Mouse (Mus musculus) lung, postnatal 36 days (tissue): ENCODE measurements around the gene Cldn4.
A peak's percentile ranks its signal among the peaks of the same experiment; 100 is the strongest.
"Not testable (repeated sequence)": the region's sequence is repeated elsewhere in the genome, so short reads cannot be mapped to it uniquely, and the experiment has no call there.

ENCODE experiments used
- DNase-seq: peaks from one replicate; pipeline ENCODE4 v3.0.0; 2022; ENCODE audit warnings: mixed read lengths

The Cldn4 gene

DNA sequence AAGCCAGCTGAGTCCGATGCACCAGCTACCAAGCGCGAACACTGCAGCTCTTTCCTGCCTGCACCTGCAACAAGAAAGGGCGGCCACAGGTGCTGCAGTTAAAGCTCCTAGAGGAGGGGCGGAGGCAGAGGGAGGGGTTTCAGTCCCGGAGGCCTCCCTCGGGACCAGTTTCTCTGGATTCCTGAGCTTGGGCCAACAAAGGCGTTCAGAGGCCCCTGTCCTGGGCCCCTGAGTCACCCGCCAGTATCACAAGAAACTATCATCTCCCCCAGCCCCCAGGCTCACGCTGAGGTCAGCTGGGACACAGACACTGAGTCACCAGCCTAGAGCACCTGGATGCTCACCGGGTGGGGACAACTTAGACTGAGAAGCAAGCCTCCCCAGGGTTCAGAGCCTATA, at the start of gene Cldn4:
Gene Cldn4, minus strand, starts transcription at position 78 of the 399 bp plus-strand sequence.
- peak; percentile 67 for DNase-seq

GRCm38 (mm10) chr5:134992566-134992965, 45.8 kb upstream of the Cldn4 start:
- peak; percentile 64 for DNase-seq

DNA sequence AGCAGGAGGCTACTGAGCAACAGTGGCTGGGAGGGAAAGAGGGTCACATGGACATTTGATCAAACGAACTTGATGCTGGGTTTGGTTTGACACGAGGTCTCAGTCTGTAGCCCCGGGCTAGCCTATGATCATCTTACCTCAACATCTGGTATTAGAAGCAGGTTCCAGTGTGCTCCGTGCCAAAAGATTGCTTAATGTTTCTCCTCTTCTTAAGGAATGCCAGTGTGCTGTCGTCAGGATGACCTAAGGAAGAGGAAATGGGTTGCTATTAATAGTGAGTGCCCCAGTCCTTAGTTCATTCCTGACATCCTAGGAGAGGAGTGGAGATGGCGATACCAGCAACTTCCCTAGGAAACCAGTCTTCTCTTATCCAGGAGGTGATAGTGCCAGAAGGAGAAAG, 43.0 kb upstream of the Cldn4 start:
- DNase-seq: peak; percentile 66

DNA sequence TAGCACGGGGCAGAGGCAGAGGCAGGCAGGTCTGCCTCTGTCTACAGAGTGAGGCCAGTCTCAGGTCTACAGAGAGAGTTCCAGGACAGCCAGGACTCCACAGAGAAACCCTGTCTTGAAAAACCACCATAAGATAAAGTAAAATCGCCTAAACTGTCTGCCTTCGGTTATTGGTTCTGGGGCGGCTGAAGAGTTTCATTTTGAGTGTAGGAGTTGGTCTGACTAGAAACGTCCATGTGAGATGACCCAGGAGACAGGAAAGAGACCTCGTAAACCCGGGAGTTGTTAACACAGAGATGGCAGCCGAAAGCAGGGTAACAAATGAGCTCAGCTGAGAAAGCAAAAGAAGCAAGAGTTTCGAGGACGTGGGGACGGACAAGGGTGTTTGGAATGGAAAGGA, 42.4 kb upstream of the Cldn4 start:
- no peak for DNase-seq

GRCm38 (mm10) chr5:134986298-134987268, 39.8 kb upstream of the Cldn4 start:
- peak; percentile 56 for DNase-seq

DNA sequence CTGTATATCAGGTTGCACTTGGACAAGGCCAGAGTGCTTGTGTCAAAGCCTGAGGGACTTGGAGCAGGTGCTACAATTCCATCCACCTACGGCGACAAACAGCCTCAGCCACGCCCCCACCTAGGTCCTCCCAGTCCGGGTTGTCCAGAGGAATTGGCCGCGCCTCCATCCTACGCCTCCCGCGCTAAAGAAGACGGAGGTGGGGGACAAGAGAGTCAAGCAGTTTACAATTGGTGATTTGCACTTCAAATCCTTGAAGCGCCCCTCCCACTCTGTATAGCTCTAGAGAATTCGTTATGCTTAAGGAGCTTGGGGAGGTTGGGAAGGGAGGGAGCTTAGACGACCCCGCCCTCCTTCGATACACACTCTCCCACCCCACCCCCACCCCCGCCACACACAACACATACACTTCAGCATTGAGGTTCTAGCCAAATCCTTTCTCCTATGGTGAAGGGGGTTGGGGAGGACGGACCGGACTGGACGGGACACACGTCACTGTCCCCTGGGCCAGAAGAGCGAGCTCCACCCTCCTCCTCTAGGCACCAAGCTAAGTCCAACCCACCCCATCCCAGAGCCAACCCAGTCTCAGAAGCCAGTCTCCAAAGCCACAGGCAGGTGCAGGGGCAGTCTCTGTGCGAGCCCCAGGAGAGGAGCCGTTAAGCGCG, 39.0 kb upstream of the Cldn4 start, which contains the start of gene Cldn3:
Gene Cldn3, plus strand, starts transcription at position 582 of the 665 bp plus-strand sequence.
- DNase-seq: peak; percentile 92

DNA sequence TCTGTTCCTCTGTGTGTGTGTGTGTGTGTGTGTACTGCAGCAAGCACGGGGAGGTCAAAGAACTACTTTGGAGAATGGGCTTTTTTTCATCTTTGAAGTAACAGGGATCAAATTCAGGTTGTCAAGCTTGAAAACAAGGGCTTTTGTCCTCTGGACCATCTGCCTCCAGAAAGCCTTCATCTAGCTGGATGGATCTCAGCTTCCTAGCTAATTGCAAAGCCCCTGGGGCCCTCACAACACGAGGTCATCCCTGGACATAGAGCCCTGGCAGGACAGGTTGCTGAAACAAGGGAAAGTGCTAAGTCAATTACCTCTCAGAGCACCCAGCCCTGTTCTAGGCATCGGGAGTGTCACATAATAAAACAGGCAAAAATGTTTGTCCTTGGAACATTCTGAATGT, 37.0 kb upstream of the Cldn4 start:
- DNase-seq: no peak

DNA sequence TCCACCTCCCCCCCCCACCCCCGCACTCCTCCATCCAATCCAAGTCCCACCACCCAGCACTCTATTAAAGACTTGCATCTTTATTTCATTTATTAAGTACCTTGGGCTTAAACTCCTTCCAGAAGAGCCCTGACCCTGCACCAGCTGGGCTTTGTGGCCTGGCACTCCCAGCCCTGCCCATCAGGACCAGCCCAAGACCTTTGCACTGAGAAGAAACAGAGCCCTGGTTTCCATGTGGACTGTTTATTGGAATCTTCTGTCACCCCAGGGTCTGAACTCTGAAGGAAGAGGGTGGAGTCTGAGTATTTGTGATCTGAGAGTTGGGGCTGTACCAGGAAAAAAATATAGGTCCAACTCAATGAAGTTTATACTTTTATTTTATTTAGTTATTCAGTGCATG, 36.4 kb upstream of the Cldn4 start:
- DNase-seq: no peak

GRCm38 (mm10) chr5:134981149-134981548, 34.4 kb upstream of the Cldn4 start:
- no peak for DNase-seq

- no peak for DNase-seq
Measured at GRCm38 (mm10) chr5:134977837-134978236, 31.1 kb upstream of the Cldn4 start.

DNA sequence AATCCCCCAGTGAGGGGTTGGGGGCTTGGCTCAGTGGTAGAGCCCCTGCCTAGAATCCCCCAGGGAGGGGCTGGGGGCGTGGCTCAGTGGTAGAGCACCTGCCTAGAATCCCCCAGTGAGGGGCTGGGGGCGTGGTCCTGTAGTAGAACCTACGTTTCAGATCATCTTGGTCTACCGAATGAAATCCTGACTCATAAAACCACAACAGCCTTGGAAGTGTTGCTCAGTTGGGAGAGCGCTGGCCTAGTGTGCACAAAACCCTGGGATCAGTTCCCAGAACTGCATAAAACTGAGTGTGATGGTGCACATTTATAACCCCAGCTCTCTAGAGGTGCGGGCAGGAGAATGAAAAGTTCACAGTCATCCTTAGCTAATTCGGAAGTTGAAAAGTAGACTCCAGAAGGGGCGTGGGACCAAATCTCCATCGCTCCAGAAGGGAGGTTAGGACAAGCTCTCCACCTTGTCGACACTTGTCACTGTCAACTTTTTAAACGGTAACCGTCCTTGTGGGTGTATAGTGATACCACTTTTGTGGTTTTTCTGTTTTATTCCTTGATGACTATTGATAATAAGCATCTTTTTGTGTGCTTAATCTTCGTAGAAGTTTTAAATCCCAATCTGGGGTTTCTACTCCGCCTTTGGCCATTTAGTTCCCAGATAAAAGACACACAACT, 30.0 kb upstream of the Cldn4 start:
- DNase-seq: no peak

- DNase-seq: no peak
Measured at GRCm38 (mm10) chr5:134976164-134976563, 29.4 kb upstream of the Cldn4 start.

- DNase-seq: no peak
Measured at GRCm38 (mm10) chr5:134974921-134975320, 28.2 kb upstream of the Cldn4 start.

GRCm38 (mm10) chr5:134974294-134974693, 27.6 kb upstream of the Cldn4 start:
- DNase-seq: peak; percentile 66

- DNase-seq: peak; percentile 57
Measured at GRCm38 (mm10) chr5:134973526-134973925, 26.8 kb upstream of the Cldn4 start.

DNA sequence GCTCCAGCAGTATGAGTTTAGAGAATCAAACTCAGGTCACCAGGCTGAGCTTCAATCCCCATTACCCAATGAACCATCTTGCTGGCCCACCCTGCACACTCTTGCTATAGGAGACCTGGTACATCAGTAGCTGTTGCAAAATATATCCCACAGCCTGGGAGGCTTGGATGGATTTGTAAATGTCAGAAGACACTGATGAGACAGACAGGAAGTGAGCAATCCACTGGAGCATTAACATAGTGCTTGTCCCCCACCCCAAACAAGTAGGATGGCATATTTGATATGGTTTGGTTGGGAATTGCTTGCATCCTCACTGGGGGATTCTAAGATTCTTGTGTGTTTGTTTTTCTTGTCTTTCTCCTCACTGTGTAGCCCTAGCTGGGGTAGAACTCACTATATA, 26.3 kb upstream of the Cldn4 start:
- no peak for DNase-seq

DNA sequence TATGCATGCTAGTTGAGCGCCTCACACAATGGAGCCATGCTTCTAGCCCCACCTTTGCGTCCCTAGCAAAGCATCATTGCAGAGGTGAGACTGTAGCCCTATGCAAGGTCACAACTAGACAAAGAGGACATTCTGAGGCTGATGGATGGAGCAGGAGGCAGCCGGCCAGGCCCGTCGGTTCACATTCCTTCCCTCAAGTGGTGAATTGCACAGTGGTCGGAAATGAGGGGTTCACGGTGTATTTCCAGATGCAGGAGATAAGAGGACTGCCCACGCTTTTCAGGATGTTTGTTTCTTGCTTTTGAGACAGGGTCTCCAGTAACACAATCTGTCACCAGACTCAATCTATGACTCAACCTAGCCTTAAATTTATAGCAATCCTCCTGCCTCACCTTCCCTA, 23.9 kb upstream of the Cldn4 start:
- DNase-seq: peak; percentile 59

DNA sequence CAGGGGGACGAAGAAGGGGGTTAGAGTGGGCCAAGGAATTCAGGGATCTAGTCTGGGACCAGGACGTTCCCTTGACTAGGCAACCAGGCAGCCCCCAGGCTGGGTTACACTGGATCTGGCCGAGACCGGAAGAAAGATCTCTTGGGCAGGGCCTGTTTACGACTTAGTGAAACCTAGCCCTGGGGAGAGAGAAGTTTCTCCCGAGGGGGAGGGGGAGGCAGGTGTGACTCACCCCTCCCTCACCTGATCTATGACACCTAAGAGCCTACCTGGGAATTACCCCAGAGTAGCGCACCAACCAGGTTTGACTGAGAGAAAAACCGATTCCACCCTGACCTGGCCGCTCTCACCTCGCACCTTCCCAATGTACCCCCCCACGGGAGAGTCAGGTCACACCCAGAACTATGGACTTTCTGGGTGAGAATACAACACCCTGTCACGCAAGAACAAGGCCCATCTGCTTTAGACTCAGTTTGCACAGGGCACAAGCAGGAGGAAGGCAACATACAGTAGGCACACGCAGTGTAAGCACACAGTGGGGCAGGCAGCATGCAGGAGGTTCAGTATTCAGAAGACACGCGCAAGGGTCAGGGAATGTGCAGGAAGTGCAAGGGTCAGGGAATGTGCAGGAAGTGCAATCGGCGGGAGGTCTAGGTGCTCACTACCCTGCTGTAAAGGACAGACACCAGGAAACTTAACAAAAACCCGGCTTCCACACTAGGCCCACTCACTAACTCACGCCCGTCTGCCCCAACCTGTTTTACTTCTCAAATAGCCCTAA, 20.6 kb upstream of the Cldn4 start:
- no peak for DNase-seq

DNA sequence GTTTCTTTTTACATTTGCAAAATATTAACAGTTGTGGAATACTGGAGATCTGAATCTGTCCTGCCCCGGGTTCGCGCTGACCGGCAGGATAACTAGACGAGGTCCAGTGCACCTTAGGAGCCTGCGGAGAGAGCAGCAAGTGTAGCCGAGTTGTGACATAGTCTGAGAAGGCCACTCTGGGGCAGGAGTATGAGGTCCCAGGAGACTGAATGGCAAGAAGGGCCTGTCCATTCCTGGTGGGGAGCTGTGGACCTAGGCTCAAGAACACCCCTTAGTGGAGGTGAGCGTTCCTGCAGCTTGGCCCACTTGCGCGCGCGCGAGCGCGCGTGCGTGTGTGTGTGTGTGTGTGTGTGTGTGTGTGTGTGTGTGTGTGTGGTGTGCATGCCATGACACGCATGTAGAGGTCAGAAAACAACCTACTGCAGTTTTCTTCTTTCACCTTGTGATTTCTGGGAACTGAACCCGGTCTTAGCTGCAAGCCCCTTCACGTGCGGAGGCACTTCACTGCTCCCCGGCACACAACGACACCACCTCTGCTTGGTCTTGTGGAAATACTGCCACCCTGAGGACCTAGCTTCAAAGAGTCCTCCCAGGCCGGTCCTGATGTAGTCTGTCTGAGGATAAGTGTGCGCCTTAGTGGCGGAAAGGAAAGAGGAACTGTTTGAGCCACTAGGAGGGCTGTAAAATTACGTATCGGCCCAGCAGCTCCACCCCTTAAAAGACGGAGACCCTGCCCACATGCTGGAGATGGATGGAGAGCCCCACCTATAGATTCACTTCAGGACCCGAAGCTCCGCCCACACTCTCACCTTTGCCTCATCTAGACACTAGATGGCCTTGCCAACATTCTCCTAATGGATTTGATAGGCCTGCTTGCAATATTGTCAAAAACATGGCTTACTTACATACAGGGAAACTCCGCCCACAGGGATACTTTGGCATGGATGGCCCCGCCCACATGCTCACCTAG, 19.4 kb upstream of the Cldn4 start:
- DNase-seq: peak; percentile 83

DNA sequence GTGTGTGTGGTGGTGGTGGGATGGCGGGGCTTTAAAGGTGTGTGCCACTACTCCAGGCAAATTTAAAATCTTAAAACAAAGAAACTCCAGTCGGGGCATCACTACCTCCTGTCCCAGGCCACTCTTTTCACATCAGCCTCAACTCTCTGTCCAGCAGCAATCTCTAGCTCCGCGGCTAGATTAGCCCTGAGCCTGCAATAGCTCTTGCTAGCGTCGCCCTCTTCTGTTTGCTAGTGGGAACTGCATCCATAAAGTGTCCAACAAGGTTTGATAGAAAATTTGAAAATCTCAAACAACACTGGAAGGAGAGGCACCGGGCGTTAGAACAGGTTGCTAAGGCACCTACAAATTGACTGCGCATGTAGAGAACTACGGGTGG, 18.7 kb upstream of the Cldn4 start:
- peak; percentile 91 for DNase-seq

DNA sequence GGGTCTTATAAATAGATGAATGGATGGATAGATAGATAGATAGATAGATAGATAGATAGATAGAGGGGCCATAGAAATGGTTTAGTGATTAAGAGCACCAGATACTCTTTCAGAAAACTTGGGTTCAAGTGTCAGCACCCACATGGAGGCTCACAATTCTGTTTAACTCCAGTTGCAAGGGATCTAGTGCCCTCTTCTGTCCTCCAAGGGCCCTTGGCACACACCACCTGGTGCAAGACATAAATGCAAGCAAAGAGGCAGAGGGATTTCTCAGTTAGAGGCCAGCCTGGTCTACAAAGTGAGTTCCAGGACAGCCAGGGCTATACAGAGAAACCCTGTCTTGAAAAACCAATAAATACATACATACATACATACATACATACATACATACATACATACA, 17.9 kb upstream of the Cldn4 start:
- not testable (repeated sequence) for DNase-seq
